Mouse (Mus musculus) spleen, postnatal 4 days (tissue): ENCODE measurements around the gene Ccdc40.
A peak's percentile ranks its signal among the peaks of the same experiment; 100 is the strongest.

Experiments used
- DNase-seq, 2 experiments: peaks; one replicate each; pipeline ENCODE4 v3.0.0; 2022; ENCODE audit warnings: low spot score in 2 of 2

Ccdc40 gene

DNA sequence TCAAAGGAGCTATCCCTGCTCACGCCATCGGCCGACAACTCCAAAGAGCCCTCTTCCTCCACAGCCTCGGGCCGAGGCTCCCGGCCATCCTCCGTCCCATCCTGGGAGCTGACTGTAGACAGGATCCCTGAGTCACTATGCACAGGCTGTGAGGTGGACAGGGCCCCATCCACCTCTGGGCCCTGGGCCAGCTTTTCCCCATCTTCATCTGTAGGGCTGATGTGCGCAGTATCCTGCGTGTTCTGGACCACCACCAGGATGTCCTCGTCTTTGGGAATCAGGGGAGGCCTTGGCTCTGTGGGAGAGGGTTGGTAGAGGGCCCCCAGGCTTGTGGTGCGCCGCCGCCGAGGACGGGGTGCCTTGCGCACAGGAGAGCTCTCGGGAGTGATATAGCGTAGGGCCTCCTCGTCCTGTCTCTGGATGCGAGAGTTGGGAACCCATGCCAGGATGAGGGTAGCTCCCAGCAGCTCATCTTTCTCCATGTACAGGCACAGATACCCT is 19.5 kb upstream of the Ccdc40 start:
- DNase-seq, result no peak

GRCm38 (mm10) chr11:119209371-119210025 is 18.9 kb upstream of the Ccdc40 start:
- no peak for DNase-seq

DNA sequence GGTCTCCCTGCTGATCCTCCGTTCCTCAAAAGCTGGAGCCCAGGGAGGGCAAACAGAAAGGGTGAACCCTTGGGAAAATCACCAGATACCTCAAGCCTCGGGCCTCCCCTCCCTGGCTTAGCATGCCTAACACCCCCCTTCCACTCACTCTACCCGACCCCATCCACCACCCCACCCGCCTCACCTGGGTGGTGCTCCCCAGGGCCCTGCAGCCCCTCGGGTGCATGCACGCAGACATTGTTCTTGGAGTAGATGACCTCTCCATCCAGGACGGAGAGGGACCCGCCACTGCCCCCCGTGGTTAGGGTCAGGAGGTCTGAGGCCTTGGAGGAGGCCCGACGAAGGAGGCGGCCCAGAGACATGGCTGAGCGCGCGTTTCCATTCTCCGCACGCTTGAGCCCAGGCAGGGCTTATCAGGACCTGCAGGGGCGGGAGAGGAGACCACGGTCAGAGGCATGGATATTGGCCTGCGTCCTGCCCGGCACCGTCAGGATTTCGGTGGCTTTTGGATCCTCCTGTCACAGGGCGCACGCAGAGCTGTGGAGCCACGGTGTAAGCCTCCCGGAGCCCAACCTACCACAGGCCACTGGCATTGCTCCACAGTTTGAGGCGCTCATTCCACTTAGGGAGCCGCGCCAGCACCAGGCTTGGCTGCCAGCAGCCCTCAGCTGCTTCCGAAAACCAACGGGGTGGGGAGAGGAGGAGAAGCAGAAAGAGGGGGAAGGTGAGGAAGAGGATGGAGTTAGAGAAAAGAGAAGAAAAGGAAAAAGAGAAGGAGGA is 17.9 kb upstream of the Ccdc40 start:
- DNase-seq, result no peak

GRCm38 (mm10) chr11:119211604-119212309 is 16.6 kb upstream of the Ccdc40 start:
- no peak for DNase-seq

GRCm38 (mm10) chr11:119213166-119213885 is 15.0 kb upstream of the Ccdc40 start:
- no peak for DNase-seq

- no peak for DNase-seq
Observed at GRCm38 (mm10) chr11:119215038-119215904, 13.1 kb upstream of the Ccdc40 start.

- DNase-seq, result no peak
Observed at GRCm38 (mm10) chr11:119215905-119216507, 12.4 kb upstream of the Ccdc40 start.

DNA sequence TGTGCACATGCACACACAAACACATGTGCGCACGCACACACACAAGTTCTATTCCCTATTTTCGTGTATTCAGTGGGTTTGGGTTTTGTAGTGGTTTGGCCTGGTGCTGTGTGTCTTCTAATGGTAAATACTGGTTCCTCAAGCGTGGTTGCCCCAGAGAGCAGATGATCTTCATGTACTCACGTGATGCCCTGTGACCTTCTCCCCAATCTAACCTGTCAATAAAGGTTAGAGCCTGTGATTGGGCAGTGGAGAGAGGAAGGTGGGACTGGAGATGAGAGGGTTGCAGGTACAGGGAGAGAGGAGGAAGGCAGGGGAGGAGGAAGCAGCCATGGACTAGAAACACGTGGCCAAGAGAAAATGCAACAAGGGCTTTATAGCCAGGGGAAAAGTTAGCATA is 10.5 kb upstream of the Ccdc40 start:
- DNase-seq, result no peak

DNA sequence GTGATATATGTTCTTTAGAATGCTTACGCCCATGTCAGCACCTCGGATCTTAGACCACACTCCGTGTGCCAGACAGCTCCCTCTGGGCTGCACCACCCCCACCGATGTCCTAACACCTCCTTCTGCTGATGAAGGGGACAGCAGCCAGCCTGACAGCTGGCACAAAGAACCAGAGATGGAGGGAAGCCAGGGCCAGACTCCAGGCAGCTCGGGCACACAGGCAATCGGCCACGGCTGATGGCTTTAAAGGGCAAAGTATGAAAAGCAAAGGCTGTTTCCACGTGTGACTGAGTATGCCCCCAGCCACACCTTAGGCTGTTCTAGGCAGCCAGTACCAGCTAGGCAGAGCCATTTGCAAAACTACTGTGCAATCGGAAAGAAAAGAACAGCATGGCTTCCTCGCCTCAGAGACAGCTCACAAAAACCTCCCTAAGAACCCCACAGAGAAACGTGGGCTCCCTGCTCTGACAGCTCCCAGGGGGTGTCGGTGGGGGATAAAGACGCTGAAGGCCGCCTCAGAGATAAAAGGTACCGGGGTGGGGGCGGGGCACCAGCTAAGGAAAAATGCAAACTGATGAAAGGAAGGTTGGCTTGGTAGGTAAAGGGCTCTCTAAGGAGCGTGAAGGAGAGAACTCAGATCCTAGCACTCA is 8.4 kb upstream of the Ccdc40 start:
- DNase-seq, result no peak

GRCm38 (mm10) chr11:119221812-119222510 is 6.4 kb upstream of the Ccdc40 start:
- DNase-seq, result no peak

- DNase-seq, result no peak
Observed at GRCm38 (mm10) chr11:119223124-119223890, 5.1 kb upstream of the Ccdc40 start.

- DNase-seq, result no peak
Observed at GRCm38 (mm10) chr11:119224926-119225325, 3.4 kb upstream of the Ccdc40 start.

GRCm38 (mm10) chr11:119225634-119226033 is 2.7 kb upstream of the Ccdc40 start:
- DNase-seq, result no peak

GRCm38 (mm10) chr11:119227591-119227990 is 781 bp upstream of the Ccdc40 start:
- no peak for DNase-seq

GRCm38 (mm10) chr11:119228846-119229626 is 664 bp downstream of the Ccdc40 start:
- peak in 1 of 2 experiments; percentile 50 for DNase-seq

DNA sequence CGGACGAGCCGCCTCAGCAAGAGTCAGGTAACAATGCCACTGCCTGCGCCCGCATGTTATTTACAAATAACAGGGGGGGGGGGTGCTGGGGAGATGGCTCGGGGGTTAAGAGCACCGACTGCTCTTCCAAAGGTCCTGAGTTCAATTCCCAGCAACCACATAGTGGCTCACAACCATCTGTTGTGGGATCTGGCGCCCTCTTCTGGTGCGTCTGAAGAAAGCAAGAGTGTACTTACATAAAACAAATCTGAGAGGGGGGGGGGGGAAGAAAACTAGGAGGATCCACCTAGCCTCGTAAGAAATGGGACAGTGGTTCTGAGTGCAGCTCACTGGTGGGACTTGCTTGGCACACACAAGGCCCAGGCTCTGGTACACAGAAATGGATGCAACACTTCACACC is 6.4 kb downstream of the Ccdc40 start:
- DNase-seq, result no peak

DNA sequence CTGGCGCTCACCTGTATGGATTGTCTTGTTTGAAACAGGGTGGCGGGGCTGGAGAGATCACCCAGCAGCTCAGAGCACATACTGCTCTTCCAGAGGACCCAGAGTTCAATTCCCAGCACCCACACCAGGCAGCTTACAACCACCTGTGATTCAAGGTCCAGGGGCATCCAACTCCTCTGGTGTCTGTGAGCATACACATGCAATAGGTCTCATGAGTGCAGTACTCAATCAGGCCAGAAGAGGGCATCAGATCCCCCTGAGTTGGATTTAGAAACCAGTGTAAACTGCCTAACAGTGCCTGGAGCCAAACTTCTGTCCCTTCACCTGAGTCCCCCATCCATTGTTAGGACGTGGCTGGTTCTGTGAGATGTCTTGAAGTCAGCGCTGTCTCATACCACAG is 7.2 kb downstream of the Ccdc40 start:
- DNase-seq, result peak; percentile 72 to 87

GRCm38 (mm10) chr11:119236354-119236753 is 8.0 kb downstream of the Ccdc40 start:
- DNase-seq, result no peak
